Mouse (Mus musculus): ENCODE results near the gene Phox2a.

Phox2a gene

DNA sequence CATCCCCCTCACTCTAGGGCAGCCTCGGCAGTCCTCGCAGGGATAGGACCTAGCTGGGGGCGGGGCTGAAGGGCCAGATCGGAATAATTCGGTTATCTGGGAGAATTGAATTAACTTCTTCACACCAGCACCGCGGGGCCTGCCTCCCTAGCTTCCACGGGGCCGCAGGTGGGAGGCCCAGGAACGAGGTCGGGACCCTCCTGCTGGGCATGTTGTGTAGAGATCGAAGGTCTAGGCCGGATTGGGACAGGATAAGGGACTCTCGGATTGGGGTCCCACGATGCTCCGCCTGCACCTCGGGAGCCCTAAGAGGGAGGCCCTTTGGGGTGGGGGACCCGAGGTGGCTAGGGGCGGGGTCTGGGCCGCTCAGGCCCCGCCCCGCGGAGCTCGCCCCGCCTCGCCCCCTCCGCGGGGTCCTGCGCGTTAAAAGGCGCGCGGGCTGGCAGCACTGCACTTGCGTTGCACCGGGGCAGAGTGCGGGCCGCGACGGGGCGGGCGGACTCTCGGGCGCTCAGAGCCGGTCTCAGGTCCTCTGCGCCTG, at the start of gene Phox2a:
Phox2a (plus strand) TSS at position 453 of the 541 bp plus-strand sequence.
- no peak for DNase-seq (ENCODE audit: low read depth, low spot score)

- no peak for DNase-seq (ENCODE audit: low read depth, low spot score)
Observed at GRCm38 (mm10) chr7:101770051-101770450, 48.1 kb upstream of the Phox2a start.

GRCm38 (mm10) chr7:101771604-101772003, 46.5 kb upstream of the Phox2a start:
- DNase-seq (ENCODE audit: low read depth, low spot score), result no peak

DNA sequence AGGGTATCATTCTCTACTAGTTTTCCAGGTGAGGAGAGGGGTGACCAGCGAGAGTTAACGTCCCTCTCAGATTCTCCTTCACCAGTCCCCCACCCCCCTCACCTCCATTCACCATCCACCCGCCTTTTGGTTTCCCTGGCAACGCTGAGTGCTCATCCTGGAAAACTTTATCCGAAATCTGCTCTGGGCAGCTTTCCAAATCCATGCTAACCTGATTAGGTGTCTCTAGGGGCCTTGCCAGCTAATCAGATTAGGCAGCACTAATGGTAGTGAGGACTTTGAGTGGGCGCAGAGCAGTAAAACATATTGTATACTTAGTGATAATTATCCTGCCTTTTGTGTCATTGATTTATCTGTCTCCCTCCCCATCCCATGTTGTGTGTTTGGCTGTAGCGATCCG, 45.4 kb upstream of the Phox2a start:
- no peak for DNase-seq (ENCODE audit: low read depth, low spot score)

DNA sequence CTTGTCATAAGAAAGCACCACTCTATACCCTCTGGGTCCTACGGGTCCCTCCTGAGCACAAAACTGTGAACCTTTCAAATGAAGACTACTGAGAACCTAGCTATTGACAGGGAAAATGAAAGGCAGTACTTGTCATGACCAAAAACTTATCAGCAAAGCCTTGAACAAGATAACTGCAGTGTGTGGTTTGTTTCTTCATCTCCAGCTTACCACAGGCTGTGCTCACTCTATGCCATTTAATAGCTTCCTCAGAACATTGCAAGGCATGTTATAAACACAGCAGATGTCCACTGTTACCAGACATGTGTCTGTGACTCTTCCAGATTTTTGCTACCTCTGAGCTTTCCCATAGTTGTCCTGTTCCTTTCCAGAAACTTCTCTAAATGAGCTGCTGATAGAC, 41.1 kb upstream of the Phox2a start:
- DNase-seq (ENCODE audit: low read depth, low spot score), result no peak

DNA sequence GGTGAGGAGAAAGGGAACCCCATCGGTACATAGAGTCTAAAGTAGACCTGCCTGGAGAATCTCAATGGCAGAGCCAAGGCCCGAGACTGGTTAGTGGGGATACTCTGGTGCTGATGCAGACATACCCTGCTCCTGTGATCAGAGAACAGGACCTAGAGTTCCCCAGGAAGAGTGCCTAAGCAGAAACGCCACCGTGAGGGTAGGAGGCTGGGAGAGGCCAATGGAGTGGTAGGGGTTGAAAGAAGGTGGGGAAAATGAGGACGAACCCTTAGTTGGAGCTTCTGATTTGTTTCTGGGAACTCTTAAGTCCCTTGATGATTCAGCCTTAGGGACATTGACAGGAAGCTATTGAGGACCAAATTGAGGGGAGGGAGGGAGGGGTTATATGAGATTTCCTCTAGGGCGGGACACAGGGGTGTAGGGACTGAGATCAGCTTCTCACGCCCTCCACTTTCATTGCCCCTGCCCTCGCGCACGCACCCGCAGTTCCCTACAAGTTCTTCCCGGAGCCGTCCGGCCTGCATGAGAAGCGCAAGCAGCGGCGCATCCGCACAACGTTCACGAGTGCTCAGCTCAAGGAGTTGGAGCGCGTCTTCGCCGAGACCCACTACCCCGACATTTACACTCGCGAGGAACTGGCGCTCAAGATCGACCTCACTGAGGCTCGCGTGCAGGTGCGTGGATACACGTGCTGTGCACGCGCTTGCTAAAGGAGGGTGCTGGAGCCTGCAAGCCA, 2.4 kb downstream of the Phox2a start:
- peak; percentile 25 for DNase-seq (ENCODE audit: low read depth, low spot score)

DNA sequence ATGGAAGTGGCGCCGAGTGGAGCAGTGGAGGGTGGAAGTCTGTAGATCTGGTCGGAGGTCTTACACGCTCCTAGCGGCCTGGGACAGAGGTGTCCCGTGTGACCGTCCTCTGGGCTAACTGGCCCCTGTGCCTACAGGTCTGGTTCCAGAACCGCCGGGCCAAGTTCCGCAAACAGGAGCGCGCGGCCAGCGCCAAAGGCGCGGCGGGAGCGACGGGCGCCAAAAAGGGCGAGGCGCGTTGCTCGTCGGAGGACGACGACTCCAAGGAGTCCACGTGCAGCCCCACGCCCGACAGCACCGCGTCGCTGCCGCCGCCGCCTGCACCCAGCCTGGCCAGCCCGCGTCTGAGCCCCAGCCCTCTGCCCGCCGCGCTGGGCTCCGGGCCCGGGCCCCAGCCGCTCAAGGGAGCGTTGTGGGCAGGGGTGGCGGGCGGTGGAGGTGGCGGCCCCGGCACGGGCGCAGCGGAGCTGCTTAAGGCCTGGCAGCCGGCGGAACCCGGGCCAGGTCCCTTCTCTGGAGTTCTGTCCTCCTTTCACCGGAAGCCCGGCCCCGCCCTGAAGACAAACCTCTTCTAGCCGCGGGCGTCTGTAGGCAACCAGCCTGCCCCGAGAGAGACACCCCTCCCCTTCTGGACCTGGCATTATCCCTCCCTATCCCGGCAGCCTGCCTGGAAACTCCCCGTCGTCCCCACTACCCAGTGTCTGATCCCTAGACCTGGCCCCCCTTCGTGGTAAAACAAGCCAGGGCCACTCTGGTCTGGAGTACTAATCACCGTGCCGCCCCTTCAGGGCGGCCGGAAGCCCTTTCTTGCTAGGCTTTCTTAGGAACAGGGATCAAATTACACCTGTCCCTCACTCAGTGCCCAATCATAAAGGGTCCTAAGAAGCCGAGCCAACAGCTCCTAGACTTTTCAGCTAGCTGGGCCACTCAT, 3.7 kb downstream of the Phox2a start:
- DNase-seq (ENCODE audit: low read depth, low spot score), result peak; percentile 46

- DNase-seq (ENCODE audit: low read depth, low spot score), result no peak
Observed at GRCm38 (mm10) chr7:101822836-101823757, 5.0 kb downstream of the Phox2a start.

DNA sequence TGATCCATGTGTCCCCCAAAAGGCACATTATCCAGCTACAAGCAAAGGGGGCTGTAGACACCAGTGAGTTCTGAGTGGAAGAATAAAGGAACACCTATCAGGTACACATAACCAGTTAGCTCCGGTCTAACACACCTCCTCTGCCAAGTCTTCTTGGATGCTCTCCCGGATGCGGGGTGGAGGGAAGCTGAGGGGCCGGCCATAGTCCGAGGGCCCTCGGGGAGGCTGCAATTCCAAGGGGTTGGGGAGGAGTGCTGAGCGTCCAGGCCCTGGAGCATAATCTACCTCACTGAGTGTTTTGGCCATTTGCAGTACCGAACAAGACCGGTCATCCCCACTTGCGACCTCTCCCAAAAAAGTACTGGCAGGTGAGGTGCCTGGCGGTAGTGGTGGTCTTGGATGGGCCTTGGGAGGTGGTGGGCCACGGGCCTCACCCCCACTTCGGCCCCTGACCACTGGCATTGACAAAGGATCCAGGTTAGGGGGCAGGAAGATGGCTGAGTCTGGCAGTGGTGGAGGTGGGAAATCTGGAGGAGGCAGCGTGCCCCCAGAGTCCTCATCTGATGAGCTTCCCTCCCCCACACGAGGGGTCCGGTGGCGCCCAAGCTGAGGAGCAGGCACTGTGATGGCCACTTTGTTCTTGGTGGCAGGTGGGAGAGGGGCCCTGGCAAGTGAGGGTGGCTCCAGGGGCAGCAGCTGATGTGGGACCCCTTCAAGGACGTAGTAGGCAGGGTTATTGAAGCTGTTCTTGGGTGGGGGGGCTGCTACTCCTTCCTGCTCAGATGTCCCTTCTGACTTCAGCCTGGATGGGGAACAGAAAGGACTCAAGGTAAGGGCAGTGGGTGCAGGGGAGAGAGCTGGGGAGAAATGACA, 5.9 kb downstream of the Phox2a start:
- no peak for DNase-seq (ENCODE audit: low read depth, low spot score)

DNA sequence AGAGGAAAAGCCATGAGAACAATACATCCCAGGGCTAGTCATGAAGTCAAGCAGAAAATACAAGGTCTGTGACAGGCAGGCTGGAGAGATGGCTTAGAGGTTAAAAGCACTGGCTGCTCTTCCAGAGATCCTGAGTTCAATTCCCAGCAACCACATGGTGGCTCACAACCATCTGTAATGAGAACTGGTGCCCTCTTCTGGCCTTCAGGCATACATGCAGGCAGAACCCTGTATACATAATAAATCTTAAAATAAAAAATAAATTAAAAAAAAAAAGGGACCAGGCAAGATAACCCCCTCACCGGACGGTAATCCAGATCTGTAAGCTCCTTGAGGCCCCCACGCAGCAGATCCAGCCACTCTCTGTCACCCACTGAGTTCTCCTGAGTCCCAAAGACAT, 12.3 kb downstream of the Phox2a start:
- DNase-seq (ENCODE audit: low read depth, low spot score), result no peak

DNA sequence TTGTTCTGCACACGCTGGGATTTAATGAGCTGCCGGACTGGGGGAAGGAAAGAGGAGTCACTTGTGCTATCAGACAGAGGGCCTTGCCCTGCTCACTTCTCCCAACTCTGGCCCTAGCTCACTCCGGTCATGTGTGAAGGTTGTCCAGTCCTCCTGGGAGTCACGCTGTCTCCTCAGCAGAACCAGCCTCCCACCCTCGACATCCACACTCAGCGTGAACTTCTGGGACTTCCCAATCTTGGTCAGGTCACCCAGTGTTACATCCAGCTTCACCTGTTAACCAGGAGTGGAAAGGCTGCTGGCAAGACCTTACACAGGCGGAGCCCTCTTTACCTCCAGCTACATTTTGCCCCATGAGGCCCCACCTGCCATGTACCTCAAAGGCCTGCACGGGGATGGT, 13.3 kb downstream of the Phox2a start:
- DNase-seq (ENCODE audit: low read depth, low spot score), result no peak

- no peak for DNase-seq (ENCODE audit: low read depth, low spot score)
Observed at GRCm38 (mm10) chr7:101832372-101832771, 14.3 kb downstream of the Phox2a start.

DNA sequence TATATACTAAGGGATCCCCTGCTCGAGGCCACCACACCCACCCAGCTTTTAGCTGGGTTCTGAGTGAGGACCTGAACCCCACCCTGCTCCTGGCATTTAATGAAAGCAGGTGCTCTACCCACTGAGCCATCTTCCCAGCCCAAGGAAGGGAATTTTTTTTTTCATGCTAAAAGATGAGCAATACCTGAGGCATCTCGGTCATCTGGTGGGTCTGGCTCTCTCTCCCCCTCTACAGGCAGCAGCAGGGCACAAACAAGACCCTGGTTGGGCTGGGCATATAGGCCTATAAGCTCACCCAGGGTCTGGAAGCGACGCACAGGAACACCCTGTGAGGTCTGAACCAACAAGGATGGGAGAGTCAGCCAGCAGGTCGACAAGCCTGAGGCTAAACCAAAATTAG, 15.2 kb downstream of the Phox2a start:
- DNase-seq (ENCODE audit: low read depth, low spot score), result no peak

- DNase-seq (ENCODE audit: low read depth, low spot score), result no peak
Observed at GRCm38 (mm10) chr7:101833916-101834584, 15.9 kb downstream of the Phox2a start.

- no peak for DNase-seq (ENCODE audit: low read depth, low spot score)
Observed at GRCm38 (mm10) chr7:101834903-101835302, 16.8 kb downstream of the Phox2a start.

- no peak for DNase-seq (ENCODE audit: low read depth, low spot score)
Observed at GRCm38 (mm10) chr7:101835457-101836109, 17.5 kb downstream of the Phox2a start.

- peak; percentile 68 for DNase-seq (ENCODE audit: low read depth, low spot score)
Observed at GRCm38 (mm10) chr7:101836271-101837153, 18.4 kb downstream of the Phox2a start.

DNA sequence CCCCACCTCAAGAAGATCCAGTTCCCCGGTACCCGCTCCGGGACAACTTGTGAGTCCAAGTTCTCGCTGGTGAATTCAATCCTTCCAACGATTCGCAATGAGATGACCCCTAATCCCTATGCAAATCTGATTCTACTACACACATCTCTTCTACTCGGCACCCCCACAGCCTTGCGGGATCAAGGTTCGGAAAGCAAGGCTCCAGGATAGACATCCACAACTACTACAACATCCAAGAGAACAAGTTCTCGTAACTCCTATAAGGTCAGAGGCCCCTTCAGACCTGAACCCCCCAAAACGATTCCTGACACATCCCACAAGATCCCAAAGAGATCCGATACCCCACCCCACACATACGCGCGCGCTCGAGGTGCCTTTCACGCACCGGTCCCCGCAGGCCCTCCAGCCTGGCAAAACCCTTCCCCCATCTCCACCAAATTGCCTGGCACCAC, 19.1 kb downstream of the Phox2a start:
- DNase-seq (ENCODE audit: low read depth, low spot score), result peak; percentile 27
